Mouse (Mus musculus): ENCODE measurements at regions not wholly inside any gene's neighbourhood (a gene's known extent, or its start where the extent isn't known, plus 50 kb on each side); places are given as distances from the start of the nearest gene placed in this dataset.

DNA sequence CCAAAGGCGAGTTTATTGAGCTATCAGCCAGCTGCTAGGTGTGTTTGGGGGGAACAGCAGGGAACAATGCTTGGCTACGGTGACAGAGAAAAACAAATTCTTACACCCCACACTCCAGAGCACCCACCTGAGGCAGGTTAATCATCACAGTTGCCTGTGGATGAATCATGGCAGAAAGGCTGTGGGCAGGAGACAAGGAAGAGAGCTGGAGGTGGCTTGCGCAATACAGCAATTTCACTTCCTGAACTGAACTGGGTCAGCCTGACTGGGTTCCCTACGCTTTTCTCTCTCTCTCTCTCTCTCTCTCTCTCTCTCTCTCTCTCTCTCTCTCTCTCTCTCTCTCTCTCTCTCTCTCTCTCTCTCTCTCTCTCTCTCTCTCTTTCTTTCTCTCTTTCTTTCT is 481.5 kb downstream of the Zfp704 start:
- no peaks in the 10 kb centered on the region for H3K9me3 ChIP-seq
- no peaks in the 10 kb centered on the region for H3K4me1 ChIP-seq
- no peak for ATAC-seq (replicated peaks)
- H3K4me3 ChIP-seq, result no peak overlapping the region
- no peak overlapping the region for H3K9ac ChIP-seq
- WGBS, result 87% methylated on average over 4 of the region's 4 CpGs
- no peak overlapping the region for H3K4me2 ChIP-seq
- no peaks in the 10 kb centered on the region for H3K36me3 ChIP-seq (replicated peaks)
- no peak overlapping the region for H3K27ac ChIP-seq
- H3K27me3 ChIP-seq (replicated peaks), result no peaks in the 10 kb centered on the region

DNA sequence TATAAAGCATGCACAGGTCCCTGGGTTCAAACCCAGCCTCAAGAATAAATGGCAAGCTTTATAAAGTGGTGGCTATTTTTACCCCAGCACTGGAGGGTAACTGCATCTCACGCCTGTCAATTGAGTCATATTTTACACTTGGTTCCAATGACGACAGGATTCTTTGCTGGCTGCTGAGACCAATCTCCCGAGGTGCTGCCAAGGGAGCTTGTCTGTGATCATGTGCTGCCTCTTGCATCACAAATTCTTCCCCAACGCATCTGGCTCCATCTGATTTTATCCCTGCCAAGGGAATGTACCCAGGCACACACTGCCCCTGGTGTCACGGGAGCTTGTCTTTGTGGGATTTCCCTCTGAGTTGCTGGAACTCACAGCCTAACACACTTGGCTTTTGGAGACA is 486.8 kb downstream of the Zfp704 start:
- 53% methylated on average over 5 of the region's 5 CpGs for WGBS
- no peak overlapping the region for H3K27ac ChIP-seq
- H3K4me1 ChIP-seq, result no peaks in the 10 kb centered on the region
- H3K9ac ChIP-seq, result no peak overlapping the region
- H3K4me3 ChIP-seq, result no peak overlapping the region
- no peaks in the 10 kb centered on the region for H3K9me3 ChIP-seq
- no peaks in the 10 kb centered on the region for H3K36me3 ChIP-seq (replicated peaks)
- no peaks in the 10 kb centered on the region for H3K27me3 ChIP-seq (replicated peaks)
- no peak overlapping the region for H3K4me2 ChIP-seq
- no peak for ATAC-seq (replicated peaks)

DNA sequence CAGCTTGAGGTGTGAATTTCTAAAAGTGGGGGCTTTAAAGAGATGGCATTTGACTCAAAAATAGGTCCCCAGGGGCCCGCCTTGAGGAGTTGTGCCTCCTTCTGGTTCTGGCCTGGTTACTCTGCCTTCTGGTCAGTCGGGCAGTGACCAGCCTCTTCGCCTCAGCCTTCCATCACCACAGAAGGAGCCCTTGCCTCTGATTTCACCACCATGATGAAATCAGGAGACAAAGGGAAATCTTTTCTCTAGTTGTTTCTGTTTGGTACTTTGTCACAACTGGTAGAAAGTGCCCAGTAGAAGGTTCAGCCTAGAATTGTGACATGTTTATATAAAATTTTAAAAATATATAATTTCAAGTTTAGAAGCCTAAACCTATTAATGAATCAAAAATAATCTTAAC is 492.0 kb downstream of the Zfp704 start:
- Histone ChIP-seq H3K9ac (no peak overlapping the region), H3K27me3 (replicated peaks) (no peaks in the 10 kb centered on the region), H3K36me3 (replicated peaks) (no peaks in the 10 kb centered on the region), H3K4me3 (no peak overlapping the region), H3K9me3 (no peaks in the 10 kb centered on the region), H3K4me1 (no peaks in the 10 kb centered on the region), H3K27ac (no peak overlapping the region), H3K4me2 (no peak overlapping the region)
- WGBS, result 78% methylated on average over 3 of the region's 3 CpGs
- ATAC-seq (replicated peaks), result no peak

DNA sequence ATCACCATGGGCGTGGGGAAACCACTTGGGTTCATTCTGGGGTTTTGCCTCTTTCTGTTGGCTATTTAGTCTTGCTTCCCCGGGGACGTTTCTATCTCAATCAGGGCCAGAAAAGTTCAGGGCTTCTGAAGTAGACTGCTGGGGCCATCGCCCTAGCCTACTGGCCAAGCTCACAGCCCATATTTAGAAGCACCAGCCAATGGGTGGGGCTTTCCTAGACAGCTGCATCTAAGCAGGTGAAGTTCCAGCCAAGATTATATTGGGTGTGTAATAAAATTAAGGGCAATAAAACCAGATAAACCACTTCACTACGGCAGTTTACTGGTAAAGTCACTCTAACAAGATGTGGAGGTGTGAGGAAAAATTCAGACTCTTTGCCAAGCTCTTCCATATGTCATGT is 496.5 kb downstream of the Zfp704 start:
- 87% methylated on average over 5 of the region's 5 CpGs for WGBS
- Histone ChIP-seq H3K4me3 (no peak overlapping the region), H3K4me1 (no peaks in the 10 kb centered on the region), H3K27me3 (replicated peaks) (no peaks in the 10 kb centered on the region), H3K36me3 (replicated peaks) (no peaks in the 10 kb centered on the region), H3K9me3 (no peaks in the 10 kb centered on the region), H3K9ac (no peak overlapping the region), H3K4me2 (no peak overlapping the region), H3K27ac (no peak overlapping the region)
- no peak for ATAC-seq (replicated peaks)

DNA sequence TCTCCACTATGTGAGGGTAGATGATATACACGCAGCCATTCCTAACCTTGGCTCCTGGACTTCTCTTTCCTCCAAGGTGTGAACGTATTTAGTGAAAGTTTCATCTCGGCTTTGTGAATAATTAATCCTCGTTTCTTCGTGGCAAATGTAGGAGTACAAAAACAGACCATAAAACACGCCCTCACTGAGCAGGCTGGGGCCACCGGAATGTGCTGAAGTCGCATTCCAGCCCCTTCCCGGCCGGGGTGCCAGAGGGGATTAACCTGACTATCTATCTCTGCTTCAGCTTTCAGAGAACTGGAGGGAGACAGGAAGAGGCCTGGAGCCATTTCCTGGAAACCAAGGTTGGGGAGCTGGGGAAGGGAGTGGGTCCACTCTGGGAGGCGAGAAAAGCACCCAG is 499.1 kb downstream of the Zfp704 start:
- H3K9ac ChIP-seq, result no peak overlapping the region
- H3K4me1 ChIP-seq, result no peaks in the 10 kb centered on the region
- H3K4me3 ChIP-seq, result no peak overlapping the region
- no peaks in the 10 kb centered on the region for H3K27me3 ChIP-seq (replicated peaks)
- H3K9me3 ChIP-seq, result no peaks in the 10 kb centered on the region
- WGBS, result 34% methylated on average over 11 of the region's 11 CpGs
- no peaks in the 10 kb centered on the region for H3K36me3 ChIP-seq (replicated peaks)
- H3K4me2 ChIP-seq, result no peak overlapping the region
- no peak for ATAC-seq (replicated peaks)
- H3K27ac ChIP-seq, result no peak overlapping the region

DNA sequence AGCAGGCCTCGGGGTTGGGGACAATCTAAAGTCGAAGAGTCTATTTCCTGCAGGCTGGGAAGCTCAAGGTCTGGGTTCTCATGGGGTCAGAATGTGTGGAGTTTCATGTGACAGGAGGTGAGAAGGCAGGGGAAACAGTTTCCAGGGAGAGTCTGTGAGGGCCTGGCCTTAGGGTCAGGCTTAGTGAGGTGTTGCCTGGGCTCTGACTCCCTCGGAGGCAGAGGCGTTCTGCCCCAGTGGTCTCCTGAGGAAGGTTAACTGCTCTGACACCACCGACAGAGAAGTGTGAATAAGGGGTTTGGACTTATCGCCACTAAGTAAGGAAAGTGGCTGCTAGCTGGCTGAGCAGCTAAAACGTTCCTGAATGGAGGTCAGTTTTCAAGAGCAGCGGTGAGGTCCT is 499.9 kb downstream of the Zfp704 start:
- Histone ChIP-seq H3K27ac (no peak overlapping the region), H3K4me3 (no peak overlapping the region), H3K9me3 (no peaks in the 10 kb centered on the region), H3K4me2 (no peak overlapping the region), H3K9ac (no peak overlapping the region), H3K4me1 (no peaks in the 10 kb centered on the region), H3K36me3 (replicated peaks) (no peaks in the 10 kb centered on the region), H3K27me3 (replicated peaks) (no peaks in the 10 kb centered on the region)
- 40% methylated on average over 8 of the region's 8 CpGs for WGBS
- no peak for ATAC-seq (replicated peaks)

DNA sequence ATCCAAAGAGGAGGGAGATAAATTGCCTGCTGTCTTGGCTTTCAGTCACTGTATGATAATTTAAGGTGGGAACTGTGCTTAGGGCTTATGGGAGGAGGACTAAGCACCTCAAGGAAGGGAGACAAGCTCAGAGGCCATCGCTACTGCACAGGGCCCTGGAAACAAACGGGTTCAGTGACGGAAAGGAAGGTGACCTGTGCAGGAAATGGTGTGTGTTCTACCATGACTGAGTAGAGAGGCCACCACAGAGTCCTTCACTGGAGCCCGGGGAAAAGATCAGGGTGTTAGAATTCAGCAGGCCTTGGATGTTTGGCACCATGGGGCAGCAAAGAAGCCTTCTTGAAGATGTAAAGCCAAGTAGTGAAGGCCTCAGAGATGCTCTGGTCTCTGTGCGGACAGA is 500.4 kb downstream of the Zfp704 start:
- Histone ChIP-seq H3K36me3 (replicated peaks) (no peaks in the 10 kb centered on the region), H3K4me1 (no peaks in the 10 kb centered on the region), H3K27me3 (replicated peaks) (no peaks in the 10 kb centered on the region), H3K9ac (no peak overlapping the region), H3K27ac (no peak overlapping the region), H3K4me2 (no peak overlapping the region), H3K4me3 (no peak overlapping the region), H3K9me3 (no peaks in the 10 kb centered on the region)
- ATAC-seq (replicated peaks), result no peak
- 95% methylated on average over 5 of the region's 5 CpGs for WGBS

DNA sequence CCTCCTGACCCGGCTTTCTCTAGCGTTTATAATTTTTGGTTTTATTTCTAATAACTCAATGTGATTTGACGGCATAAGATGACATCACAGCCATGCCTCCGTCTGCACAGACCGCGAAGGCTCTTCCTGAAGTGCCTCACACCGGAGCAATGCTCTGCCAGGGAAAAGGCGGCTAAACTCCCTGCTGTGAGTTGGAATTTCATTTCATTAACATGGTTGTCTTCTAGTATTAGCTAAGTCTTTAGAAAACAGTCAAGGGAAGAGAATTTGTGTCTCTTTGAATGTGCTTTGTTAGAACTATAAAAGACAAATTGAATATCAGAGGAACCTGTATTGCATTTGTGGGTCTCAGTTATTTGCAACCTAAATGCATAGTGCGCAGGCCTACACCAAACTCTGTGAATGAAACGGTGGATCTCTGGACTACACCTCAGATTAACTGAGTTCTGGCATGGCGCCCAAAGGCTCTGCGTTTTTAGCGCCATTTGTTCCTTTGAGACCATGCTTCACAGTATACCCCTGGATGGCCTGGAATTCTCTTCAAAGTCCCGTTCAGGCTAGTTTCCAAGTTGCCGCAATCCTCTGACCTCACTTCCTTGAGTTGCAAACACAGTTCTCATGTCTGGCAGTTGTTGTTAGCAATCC is 502.0 kb downstream of the Zfp704 start:
- no peak overlapping the region for H3K9ac ChIP-seq
- H3K4me1 ChIP-seq, result no peaks in the 10 kb centered on the region
- H3K4me2 ChIP-seq, result no peak overlapping the region
- no peak overlapping the region for H3K27ac ChIP-seq
- H3K27me3 ChIP-seq (replicated peaks), result no peaks in the 10 kb centered on the region
- no peak overlapping the region for H3K4me3 ChIP-seq
- H3K9me3 ChIP-seq, result no peaks in the 10 kb centered on the region
- 59% methylated on average over 15 of the region's 15 CpGs for WGBS
- ATAC-seq (replicated peaks), result no peak
- H3K36me3 ChIP-seq (replicated peaks), result no peaks in the 10 kb centered on the region

DNA sequence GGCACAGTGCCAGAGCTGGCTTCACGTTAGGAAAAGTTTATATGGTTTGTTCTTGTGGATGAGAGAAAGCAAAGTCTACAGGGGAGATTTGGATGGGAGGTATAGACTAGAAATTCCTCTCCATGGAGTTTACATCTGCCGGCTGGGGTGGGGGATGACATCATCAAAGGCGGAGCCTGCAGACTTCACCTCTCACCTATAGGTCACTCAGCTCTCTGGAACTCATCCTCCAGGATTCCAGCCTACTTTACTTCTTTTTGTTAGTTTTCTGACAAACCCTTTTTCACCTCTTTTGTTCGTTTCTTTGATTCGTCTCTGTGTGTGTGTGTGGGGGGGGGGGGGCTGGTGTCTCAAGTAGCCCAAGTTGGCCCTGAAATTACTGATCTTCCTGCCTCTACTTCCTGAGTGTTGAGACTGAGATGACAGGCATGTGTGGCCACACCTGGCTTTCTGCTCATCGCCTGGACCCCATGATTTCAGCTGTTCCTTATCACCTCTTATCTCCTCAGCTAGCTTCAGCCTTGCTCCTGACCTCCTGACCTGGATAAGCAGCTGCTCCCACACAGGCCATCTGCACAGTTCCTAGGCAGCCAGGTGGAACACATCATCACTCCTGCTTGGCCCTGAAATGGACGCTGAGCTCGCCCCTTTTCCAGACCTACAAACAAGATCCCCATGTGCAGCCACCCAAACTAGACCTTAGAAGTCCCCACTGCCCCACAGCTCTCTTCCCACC is 504.5 kb downstream of the Zfp704 start:
- H3K36me3 ChIP-seq (replicated peaks), result no peaks in the 10 kb centered on the region
- H3K4me3 ChIP-seq, result no peak overlapping the region
- H3K9ac ChIP-seq, result no peak overlapping the region
- no peaks in the 10 kb centered on the region for H3K4me1 ChIP-seq
- WGBS, result 67% methylated on average over 8 of the region's 8 CpGs
- H3K27me3 ChIP-seq (replicated peaks), result no peaks in the 10 kb centered on the region
- no peak overlapping the region for H3K4me2 ChIP-seq
- no peak for ATAC-seq (replicated peaks)
- no peaks in the 10 kb centered on the region for H3K9me3 ChIP-seq
- no peak overlapping the region for H3K27ac ChIP-seq

DNA sequence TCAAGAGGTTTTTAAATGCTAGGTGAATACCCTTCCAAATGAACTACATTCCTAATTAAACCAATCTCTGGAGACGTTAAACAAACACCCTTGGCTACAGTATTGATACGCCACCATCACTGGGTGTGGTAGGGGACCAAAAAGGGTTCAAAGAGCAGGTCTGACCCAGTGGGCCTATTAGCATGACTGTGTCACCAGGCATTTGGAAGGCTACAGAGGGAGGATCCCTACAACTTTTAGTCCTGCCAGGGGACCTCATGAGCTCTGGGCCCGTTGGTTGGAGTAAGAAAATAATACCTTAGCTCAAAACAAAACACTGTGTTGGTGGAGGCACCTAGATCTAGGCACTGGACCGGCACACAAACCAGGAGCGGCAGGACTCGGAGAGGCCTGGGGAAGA is 506.4 kb downstream of the Zfp704 start:
- no peak overlapping the region for H3K4me2 ChIP-seq
- H3K27me3 ChIP-seq (replicated peaks), result no peaks in the 10 kb centered on the region
- H3K4me1 ChIP-seq, result no peaks in the 10 kb centered on the region
- no peak overlapping the region for H3K27ac ChIP-seq
- 82% methylated on average over 6 of the region's 6 CpGs for WGBS
- H3K4me3 ChIP-seq, result no peak overlapping the region
- no peaks in the 10 kb centered on the region for H3K36me3 ChIP-seq (replicated peaks)
- no peak for ATAC-seq (replicated peaks)
- H3K9me3 ChIP-seq, result no peaks in the 10 kb centered on the region
- no peak overlapping the region for H3K9ac ChIP-seq

DNA sequence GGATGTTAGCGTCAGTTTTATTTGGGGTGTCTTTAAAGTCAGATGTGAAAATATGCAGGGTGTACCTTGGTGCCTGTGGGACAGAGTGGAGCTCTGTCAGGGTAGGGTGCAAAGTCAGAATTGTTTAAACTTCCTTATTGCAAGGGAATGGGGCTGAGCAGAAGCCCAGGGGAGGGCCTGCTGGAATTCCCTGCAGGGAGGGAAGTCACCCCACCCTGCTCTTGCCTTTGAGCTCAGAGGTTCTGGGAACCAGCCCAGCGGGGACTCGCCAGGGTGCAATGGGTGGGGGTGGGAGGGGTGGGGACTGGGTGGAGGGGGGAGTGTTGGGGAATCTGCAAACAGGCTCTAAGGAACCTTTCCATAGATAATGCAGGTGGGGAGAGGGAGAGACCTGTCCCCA is 508.6 kb downstream of the Zfp704 start:
- Histone ChIP-seq H3K4me1 (no peaks in the 10 kb centered on the region), H3K27me3 (replicated peaks) (no peaks in the 10 kb centered on the region), H3K4me2 (no peak overlapping the region), H3K9me3 (no peaks in the 10 kb centered on the region), H3K9ac (no peak overlapping the region), H3K36me3 (replicated peaks) (no peaks in the 10 kb centered on the region), H3K27ac (no peak overlapping the region), H3K4me3 (no peak overlapping the region)
- WGBS, result 54% methylated on average over 3 of the region's 3 CpGs
- no peak for ATAC-seq (replicated peaks)

DNA sequence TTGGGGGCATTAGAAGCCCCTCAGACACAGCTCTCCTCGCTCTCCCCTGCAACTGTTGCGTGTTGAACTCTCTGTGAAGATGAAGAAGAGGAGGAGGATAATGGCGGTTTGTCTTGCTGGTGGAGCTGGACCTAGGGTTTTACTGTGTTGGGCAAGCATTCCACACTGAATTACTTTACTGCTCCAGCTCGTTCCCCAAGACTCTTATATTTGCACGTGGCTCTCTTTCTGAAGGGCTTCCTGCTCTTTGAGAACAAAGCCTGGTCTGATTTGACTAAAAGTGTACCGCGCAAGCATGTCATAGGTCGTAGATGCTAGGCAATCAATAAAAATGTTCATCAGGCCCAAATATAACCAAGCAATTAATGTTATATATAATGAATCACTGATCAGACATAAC is 509.1 kb downstream of the Zfp704 start:
- Histone ChIP-seq H3K4me2 (no peak overlapping the region), H3K4me3 (no peak overlapping the region), H3K36me3 (replicated peaks) (no peaks in the 10 kb centered on the region), H3K27me3 (replicated peaks) (no peaks in the 10 kb centered on the region), H3K9ac (no peak overlapping the region), H3K4me1 (no peaks in the 10 kb centered on the region), H3K9me3 (no peaks in the 10 kb centered on the region), H3K27ac (no peak overlapping the region)
- WGBS, result 83% methylated on average over 8 of the region's 8 CpGs
- ATAC-seq (replicated peaks), result no peak

DNA sequence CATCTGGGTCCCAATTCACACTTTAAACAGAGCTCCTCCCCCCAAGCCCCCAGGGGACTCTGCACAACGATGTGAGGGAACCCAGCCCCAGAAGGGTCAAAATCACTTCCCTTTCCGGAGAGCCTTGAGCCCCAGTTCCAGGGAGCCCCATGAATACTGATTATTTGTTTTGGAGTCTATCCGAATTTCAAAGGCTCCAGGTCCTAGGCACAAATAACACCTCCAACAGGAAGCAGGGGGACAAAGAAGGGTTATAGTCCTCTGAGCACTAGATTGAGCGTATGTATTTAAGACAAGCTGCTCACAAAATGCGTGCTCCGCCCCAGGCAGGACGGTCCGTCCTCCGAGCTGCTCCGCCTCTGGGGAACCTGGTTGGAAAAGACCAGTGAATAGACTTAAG is 511.4 kb downstream of the Zfp704 start:
- 84% methylated on average over 10 of the region's 10 CpGs for WGBS
- H3K27me3 ChIP-seq (replicated peaks), result no peaks in the 10 kb centered on the region
- no peak overlapping the region for H3K9ac ChIP-seq
- no peaks in the 10 kb centered on the region for H3K4me1 ChIP-seq
- no peak overlapping the region for H3K4me3 ChIP-seq
- no peaks in the 10 kb centered on the region for H3K36me3 ChIP-seq (replicated peaks)
- no peaks in the 10 kb centered on the region for H3K9me3 ChIP-seq
- ATAC-seq (replicated peaks), result no peak
- no peak overlapping the region for H3K4me2 ChIP-seq
- no peak overlapping the region for H3K27ac ChIP-seq
